Mouse (Mus musculus): Measurements from ENCODE around the gene Pip4k2a.
"Not testable (repeated sequence)": the region's sequence is repeated elsewhere in the genome, so short reads cannot be mapped to it uniquely, and the experiment has no call there.

The Pip4k2a gene

DNA sequence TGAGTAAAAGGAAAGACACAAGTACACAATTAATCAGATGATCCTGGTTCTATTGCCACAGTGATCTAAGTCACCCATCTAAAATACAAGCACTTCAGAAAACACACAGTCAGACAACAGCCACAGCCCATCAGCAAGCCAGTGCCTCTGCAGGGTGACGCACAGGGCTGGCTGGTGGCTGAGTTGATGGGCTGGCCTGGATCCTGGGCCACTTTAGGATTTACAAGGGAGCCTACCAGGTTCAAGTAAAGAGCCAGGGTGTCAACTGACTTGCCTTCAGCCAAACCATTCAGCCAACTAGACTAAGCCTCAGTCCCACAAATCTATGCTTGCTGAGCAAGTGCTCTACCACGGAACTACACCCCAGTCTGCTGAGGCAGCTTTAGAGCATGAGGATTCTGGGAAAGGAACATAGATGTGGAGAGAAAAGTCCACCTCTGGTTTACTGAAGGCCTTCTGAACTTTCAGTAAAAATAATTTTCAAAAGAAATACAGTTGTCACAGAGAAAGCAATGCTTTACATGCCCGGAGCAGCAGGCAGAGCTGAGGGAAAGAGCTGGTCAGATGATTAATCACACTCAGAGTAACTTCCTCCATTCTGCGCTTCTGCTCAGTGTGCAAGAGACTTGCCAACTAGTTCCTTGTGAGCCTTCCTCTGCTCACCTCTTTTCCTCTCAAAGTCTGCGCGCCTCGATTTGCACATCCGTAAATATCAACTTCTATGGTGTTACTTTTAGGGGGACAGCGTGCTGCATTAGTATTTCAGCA is 94.4 kb downstream of the Pip4k2a start:
- in situ Hi-C loops (cut with MboI; ENCODE audit: low sequenced_read_pairs): no loop called here

DNA sequence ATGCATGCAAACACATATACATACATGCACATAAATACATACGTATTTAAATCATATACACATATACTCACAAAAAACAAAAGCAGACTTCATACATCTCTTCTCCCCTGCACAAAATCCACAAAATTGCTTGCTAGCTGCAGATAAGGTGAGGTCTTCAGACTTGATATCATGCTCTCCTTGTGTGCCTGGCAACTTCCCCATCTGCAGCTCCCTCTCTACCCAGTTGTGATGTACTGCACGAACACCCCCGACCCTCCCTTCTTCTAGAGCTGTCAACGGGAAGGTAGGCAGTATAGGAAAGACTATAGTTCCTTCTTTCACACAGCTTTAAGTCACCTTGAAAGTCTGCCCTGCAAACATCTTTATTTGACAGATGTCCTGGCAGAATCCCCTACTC is 96.8 kb downstream of the Pip4k2a start:
- in situ Hi-C loops (cut with MboI; ENCODE audit: low sequenced_read_pairs): no loop called here

DNA sequence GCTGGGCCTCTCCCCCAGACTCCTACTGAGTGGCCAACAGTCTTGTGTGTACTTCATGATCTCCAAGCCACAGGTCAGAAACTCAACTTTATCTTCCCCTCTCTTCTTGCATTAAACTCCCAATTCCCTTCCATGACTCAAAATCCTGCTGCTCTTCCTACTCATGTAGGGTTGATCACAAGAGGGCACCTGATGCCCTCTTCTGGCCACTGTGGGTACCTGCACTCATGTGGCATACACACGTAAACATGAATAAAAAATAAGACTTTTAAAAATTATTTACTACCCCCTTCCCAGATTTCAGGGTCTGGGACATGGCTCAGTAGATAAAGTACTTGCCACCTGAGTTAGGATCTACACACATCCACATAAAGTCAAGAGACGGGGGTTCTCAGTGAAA is 97.3 kb downstream of the Pip4k2a start:
- in situ Hi-C loops (cut with MboI; ENCODE audit: low sequenced_read_pairs): no loop called here

DNA sequence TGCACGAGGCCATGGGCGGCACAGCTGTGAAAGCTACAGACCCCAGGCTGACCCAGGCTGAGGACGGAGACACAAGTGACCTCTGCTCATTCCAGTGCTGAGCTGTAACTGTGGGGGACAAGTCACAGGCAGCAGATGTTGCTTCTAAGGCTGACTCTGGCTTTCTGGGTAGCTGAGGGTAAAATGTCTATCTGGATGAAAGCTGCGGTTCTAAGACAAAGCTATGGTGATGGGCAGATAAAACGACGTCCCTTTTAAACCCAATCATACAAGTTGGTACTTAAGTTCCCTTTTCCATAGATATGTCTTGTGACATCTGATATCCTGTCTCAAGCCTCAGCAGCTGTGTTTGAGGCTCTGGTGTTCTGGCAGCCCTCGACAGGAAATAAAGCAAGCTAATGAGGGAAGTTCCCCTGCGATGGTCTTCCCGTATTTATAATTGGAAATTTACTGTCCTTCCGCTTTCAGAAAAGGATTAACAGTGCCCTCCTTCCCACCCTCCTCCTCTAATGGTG is 100.1 kb downstream of the Pip4k2a start:
- in situ Hi-C loops (cut with MboI; ENCODE audit: low sequenced_read_pairs): no loop called here

DNA sequence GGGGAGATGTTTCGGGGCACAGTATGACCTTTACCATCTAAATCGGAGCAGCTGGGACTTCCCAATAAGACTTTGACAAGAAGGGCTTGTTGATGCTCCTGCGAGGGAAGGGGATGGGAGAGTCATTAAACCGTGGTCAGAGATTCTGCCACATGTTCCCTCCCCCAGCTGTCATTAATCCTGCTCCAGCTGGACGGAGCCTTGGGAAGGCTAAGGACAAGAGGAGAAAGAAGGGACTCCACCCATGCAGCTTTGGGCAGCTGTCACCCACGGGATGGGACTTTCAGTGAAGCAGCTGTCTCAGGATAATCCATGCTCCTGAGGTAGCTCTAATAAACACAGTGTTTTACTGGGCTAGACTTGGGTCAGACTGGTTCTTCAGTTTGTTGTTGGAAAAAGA is 101.9 kb downstream of the Pip4k2a start:
- in situ Hi-C loops (cut with MboI; ENCODE audit: low sequenced_read_pairs): no loop called here

DNA sequence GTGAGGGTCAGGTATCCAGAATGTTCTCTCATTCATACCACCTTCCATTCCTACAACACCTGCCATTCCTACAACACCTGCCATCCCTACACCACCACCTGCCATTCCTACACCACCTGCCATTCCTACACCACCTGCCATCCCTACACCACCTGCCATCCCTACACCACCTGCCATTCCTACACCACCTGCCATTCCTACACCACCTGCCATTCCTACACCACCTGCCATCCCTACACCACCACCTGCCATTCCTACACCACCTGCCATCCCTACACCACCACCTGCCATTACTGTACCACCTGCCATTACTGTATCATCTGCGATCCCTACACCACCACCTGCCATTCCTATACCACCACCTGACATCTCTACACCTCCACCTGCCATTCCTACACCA is 104.6 kb downstream of the Pip4k2a start:
- in situ Hi-C loops (cut with MboI; ENCODE audit: low sequenced_read_pairs): not testable (repeated sequence)

DNA sequence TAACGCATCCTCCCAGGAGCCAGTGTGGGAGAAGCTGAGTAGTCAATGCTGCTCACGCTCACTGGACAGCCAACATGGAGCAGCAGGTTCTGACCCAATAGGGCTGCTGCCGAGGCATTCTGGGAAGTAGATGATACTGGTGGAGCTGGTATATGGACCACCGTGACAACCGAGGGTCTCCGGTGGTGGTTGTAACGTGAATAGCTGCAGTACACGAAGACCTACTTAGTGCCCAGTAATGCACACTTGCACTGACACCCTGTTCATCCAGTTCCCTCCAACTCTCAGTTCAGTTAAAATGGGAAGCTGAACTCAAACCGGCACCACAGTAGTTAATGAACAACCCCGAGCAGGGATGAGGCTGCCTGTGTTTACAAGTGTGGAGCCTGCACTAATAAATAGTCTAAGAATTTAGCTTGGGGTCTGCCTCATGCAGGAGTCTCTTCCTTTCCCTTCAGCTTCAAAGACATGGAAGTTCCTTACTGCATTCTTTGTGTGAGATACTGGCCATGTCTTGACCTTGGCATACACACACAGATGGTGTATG is 105.9 kb downstream of the Pip4k2a start:
- in situ Hi-C loops (cut with MboI; ENCODE audit: low sequenced_read_pairs): no loop called here

DNA sequence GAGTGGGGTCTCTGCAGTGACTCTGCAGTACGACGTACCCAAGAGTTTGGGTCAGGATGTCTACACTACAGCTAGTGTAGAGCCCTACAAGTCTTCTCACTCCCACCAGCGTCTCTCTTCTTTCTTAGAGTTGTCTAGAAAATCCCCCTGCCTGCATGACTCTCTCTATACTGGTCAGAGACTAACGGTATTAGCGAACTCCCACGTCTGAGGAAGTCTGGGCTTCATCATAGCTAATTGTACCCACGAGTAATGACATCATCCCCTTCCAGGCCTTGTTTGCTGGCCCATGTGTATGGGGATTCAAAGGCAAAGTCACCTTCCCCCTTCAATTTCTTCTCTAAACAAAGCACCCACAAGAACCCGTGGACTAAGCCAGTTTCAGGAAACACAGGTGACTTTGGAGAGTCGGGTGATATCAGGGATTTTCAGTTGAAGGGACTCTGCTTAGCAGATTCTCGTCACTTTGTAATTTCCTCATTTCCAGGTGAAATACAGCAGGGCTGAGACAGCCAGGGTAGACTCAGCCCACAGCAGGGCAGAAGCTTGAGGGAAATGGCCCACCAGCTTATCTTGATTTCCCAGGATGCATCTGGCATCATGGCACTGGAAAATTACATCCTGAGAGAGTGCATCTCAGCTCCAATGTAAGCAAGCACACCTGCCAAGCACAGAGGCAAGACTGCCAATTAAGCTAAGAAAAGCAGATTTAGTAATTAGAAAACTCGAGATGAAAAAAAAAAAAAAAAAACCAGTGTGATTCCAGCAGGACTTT is 107.5 kb downstream of the Pip4k2a start:
- in situ Hi-C loops (cut with MboI; ENCODE audit: low sequenced_read_pairs): no loop called here

DNA sequence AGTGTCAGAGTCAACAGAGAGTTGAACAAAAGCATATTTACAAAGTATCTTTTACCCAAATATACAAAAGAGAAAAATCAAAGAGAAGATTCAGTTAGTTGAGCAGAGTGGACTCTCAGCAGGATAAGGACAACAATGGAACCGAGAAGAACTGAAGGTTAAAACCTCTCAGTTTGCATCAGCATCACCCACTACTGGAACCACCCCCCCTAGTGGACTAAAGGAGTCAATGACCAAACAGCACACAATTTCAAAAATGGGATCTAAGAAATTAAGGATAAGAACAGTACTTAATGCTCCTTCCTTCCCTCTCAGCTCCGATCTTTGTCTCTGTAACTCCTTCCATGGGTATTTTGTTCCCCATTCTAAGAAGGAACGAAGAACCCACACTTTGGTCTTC is 113.6 kb downstream of the Pip4k2a start:
- in situ Hi-C loops (cut with MboI; ENCODE audit: low sequenced_read_pairs): no loop called here

DNA sequence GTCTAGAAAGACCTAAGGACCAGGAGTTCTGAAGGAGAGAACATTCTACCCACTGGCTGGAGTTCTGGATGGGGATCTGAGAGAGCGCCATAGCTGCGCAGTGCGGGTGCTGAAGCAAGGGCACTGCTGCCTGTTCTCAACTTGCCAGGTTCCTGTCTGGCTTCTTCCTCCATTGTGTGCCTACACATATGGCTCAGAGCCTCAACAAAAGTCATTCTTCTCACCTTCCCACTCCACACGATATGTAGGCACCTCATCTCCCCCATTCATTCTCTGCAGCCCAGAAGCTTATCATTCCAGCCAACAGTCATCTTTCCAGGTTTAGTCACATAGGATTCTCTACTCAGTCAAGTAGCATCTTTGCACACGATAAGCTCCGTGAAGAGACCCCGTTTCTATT is 123.3 kb downstream of the Pip4k2a start:
- in situ Hi-C loops (cut with MboI; ENCODE audit: low sequenced_read_pairs): no loop called here

DNA sequence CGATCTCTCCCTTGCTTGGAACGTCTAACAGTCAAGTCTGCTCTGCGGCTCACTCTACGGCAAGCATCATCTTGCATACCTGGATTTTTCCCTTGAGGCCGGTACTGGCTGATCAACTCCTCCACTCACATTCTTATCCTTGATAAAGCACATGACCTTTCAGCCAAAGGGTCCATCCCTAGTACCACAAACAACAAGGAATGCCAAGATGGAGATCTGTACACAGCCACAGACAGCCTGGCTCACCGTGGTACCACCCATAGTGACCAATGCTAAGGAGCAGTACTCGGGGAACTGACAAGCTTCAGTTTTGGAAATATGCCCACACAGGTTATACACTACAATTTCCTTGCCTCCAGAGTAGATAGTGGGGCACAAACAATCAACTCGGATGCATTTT is 123.9 kb downstream of the Pip4k2a start:
- in situ Hi-C loops (cut with MboI; ENCODE audit: low sequenced_read_pairs): no loop called here

DNA sequence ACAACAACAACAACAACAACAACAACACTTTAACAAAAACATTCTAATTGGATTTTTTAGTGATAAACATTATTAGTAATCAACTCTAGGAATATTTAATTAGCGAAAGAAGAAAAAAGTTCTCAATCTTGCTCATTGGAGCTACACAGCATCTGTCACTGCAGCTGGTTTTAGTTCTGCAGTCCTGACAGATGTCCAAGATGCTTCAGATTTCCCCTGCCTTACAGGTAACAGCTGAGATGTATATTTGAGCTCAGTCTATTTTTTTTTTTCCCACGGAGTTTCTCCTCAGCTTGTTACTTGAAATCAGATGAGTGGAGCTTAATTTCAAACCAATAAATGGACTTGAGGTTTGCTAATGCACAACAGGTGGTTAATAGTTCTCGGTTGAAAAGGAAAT is 124.5 kb downstream of the Pip4k2a start:
- in situ Hi-C loops (cut with MboI; ENCODE audit: low sequenced_read_pairs): no loop called here

DNA sequence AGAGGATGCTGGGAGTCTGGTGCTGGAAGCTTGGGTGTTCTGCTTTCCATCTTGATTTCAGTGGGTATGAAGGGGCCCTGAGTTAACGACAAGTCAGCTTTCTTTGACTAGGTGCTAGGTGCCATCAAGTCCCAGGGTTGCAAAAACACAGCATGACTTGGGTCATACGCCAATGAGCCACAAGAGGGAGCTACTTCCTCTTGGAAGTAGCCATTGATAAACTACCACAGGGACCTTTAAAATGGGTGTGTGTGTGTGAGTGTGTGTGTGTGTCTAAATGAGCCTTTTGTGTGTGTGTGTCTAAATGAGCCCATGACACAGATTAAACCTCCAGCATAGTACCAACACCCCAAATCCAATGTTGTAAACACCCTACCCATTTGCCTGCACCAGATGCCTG is 125.1 kb downstream of the Pip4k2a start:
- in situ Hi-C loops (cut with MboI; ENCODE audit: low sequenced_read_pairs): no loop called here

DNA sequence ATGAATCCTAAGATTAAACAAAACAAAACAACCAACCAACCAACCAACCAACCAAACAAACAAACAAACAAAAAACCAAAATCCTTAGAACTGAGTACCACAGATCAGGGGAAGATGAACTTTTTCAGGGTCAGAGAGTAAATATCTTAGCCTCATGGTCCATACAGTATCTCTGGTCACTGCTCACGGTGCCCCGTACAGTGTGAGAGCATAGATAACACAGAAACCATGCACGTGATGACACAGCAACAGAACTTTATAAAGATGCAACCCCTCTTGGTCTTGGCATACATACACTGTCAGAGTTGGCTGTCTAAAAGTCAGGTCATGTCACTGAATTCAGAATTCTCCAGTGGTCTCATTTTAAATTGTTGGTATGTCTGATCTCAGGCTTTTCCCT is 126.8 kb downstream of the Pip4k2a start:
- in situ Hi-C loops (cut with MboI; ENCODE audit: low sequenced_read_pairs): no loop called here

DNA sequence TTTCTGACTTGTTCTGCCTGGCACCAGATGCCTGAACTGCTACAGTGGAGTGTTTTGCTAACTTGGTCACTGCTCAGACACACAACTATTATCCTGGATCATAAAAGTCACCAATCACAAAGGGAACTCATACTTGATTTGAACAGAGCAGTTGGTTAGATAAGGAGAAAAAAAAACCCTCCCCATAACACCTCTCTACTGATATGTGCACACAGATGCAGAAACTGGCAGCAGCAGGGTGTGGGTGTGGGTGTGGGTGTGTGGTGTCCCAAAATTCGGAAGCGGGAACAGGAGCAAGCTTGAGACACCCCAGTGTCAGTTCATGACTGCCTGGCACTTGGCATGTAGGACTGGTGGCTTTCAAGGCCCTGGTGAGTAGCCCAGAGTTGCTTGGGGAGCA is 130.9 kb downstream of the Pip4k2a start:
- in situ Hi-C loops (cut with MboI; ENCODE audit: low sequenced_read_pairs): loop anchor here (10.0 kb wide), 1 partner anchor 408 kb away; no protein-coding TSS in a partner anchor

DNA sequence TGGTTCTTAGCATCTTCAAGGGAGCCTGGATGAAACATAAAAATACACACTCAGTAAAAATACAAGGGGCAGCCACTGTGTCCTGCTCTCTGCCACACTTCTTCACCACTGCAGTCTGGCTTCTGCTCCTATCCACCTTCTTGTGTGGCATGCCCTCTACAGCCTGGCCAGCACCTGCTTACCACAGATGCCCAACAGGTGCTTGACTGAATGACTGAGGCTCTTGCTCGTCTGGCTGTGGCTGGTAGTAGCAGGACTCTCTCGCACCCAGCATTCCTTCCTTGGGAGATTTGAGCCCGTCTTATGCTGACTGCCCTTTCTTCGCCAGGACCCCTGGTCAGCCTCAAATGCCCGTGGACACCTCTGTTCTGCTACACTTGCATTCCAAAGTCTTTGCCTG is 133.2 kb downstream of the Pip4k2a start:
- in situ Hi-C loops (cut with MboI; ENCODE audit: low sequenced_read_pairs): loop anchor here (10.0 kb wide), 1 partner anchor 410 kb away; no protein-coding TSS in a partner anchor

DNA sequence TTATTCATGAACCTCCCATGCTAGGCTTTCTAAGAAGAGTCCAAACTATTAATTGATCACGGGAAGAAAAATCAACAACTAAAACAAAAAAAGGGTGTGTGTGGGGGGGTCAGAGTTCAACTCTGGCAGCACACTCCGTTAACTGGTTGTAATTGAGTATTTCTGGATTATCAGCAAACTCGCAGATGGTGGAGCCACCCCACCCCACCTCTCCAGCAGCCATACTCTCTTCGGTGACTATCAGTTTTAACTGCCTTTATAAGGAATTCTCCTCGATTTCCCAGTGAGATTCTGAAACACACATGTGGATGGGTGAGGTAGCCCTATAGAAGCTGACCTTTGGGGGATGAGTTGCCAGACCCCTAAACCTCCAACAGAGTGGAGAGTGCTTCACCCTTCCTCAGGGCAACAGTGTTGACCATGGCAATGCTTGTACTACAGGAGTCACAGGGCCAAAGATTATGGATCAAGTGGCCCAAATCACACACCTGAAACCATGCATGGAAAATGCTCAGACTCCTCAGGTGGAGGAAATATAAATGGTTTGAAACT is 136.2 kb downstream of the Pip4k2a start:
- in situ Hi-C loops (cut with MboI; ENCODE audit: low sequenced_read_pairs): loop anchor here (10.0 kb wide), 1 partner anchor 413 kb away; no protein-coding TSS in a partner anchor

DNA sequence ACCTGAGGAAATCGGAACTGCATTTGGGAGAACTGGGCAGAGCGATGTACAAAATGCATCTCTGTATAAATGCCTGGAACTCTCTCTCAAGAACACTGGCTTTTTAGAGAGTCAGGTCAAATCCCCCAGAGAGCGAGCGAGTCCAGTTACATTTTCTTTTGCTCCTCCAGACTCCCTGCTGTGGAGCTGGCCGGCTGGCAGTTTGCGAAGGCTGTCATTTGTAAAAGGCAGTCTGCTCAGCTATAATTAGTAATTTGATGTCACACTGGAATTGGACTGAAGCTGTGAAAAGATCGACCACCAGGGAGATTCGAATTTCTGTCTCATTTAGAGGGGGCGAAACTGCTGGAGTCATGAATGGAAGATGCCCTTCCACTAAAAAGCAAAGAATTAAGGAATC is 137.2 kb downstream of the Pip4k2a start:
- in situ Hi-C loops (cut with MboI; ENCODE audit: low sequenced_read_pairs): loop anchor here (10.0 kb wide), 1 partner anchor 414 kb away; no protein-coding TSS in a partner anchor

DNA sequence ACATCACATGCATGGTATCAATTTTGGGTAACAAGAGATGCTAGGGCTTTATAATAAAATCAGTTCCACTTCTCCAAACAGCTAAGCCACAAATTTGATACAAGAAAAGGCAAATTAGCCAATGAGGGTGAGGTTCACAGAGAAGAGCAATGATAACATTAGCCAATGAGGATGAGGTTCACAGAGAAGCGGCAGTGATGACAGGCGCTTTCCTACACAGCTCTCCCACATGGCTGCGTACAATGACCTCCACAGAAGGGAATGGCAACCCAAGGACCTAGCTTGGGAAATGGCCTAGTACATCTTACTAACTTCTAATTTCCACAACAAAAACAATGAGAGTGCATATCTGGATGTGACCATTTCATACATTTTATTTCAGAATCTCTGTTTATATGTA is 140.0 kb downstream of the Pip4k2a start:
- in situ Hi-C loops (cut with MboI; ENCODE audit: low sequenced_read_pairs): no loop called here

DNA sequence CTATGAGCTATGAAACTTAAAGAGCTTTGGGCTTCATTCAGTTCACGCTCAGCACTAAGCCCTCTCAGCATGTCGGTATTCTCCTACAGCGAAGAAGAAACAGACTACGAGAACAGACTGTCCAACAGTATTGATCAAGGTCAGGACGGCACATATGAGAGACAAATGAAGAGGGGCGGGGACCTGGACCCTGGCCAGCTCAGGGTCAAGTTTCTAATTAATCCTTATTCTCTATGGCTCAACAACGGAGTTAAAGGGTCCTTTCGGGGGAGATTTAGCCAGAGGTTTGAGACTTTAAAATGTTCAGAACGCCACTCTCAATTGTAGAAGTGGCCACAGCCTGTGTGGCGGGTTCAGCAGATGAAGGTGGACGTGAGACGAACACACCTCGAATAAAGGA is 141.5 kb downstream of the Pip4k2a start:
- in situ Hi-C loops (cut with MboI; ENCODE audit: low sequenced_read_pairs): no loop called here

DNA sequence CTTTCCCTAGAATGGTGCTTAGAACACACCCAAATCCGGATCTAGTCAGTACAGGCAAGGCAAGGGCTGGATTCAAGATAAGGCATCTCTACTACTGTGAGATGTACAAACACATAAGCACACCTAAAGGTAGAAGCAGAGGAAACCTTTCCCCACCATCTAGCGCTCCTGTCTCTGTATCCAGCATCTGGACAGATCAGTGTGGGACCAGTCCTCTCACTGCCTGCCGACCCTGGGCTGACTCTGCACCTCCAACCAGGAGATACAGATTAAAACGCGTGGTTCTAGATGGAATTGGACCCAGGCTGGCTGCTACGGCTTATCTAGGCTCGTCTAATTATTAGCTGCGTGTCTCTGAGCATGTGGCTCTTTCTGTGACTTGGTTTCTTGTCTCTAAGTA is 142.7 kb downstream of the Pip4k2a start:
- in situ Hi-C loops (cut with MboI; ENCODE audit: low sequenced_read_pairs): no loop called here
